Mouse (Mus musculus) frontal cortex, adult (tissue): ENCODE results near the gene Fam214b.

Experiments used
- ATAC-seq: cut with Nextera tagmentation; 2 replicates; pipeline ENCODE4 v1.9.2; 2017; ENCODE audit warnings: mild to moderate bottlenecking, moderate library complexity, mixed read lengths; ENCODE audit not compliant: low TSS enrichment

The Fam214b gene

GRCm38 (mm10) chr4:43045659-43046302 lies at the start of gene Fam214b:
TSS of gene Fam214b (minus strand) at chr4:43046220.
- ATAC-seq: peak; percentile 82

GRCm38 (mm10) chr4:43091183-43091582 lies 45.2 kb upstream of the Fam214b start:
- ATAC-seq: no peak

GRCm38 (mm10) chr4:43089950-43090349 lies 43.9 kb upstream of the Fam214b start:
- no peak for ATAC-seq

DNA sequence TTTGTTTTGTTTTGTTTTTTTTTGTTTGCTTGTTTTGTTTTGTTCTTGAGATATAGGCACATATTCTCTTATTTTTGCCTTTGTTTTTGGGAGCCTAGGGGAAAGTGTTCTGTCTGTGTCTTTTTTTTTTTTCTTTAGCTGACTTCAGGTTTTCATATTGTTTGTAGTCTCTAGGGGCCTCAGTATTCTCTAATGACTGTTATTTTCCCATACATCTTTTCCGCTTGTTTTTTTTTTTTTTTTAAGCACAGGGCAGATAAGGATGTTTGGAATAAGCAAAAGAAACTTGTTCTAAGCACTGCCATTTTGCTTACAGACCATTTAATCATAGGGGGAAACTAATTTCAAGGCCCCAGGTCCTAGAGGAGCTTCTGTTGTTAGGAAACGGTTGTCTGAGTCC lies 36.4 kb upstream of the Fam214b start:
- ATAC-seq: no peak

DNA sequence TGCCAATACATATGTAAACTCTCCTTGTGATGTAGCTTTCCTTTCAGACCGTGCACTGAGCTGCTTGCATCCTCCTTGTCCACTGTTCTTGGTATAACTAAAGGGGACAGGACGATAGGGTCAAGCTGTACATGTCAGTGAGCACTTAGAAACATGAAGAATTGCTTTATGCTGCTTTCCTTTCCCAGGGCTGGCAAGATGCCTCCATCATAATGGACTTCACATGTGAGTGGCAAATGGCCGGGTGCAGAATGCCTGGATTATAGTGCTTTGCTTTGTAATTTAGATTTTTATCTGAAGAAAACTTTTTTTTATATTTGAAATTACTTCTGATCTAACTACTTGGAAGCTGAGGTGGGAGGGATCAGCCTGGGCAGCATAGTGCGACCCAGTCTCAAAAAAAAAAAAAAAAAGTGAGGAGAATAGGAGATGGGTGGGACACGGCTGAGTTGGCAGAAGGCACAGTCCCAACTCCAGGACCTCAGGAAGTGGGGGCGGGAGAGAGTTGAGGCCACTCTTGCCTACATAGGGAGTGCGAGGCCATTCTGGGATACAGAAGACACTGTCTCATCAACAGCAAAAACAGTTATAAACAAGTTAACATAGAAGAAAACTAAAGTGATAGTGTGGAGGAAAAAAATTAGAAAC lies 32.2 kb upstream of the Fam214b start:
- ATAC-seq: no peak

- no peak for ATAC-seq
These were observed 28.9 kb upstream of the Fam214b start for GRCm38 (mm10) chr4:43074923-43075322.

- ATAC-seq: no peak
These were observed 19.5 kb upstream of the Fam214b start for GRCm38 (mm10) chr4:43065471-43065870.

DNA sequence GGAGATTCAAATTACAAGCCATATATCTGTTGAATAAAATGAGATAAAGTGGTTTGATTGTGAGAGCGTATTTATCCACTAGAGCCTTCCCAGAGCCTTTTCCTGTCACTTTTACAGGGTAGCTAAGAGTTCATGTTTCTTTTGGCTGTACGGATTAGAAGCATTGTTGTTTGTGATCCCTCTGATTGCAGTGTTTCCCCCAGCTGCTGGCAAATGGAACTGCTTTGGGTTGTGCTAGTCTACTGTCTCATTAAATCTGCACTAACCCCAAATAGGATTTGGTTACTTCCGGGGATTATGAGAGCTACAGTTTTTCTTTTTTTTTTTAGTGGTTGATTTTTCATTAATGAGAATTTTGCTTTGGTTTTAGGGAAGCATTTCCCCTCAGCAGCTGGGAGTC lies 14.3 kb upstream of the Fam214b start:
- no peak for ATAC-seq

GRCm38 (mm10) chr4:43059697-43060096 lies 13.7 kb upstream of the Fam214b start:
- no peak for ATAC-seq

GRCm38 (mm10) chr4:43058753-43059654 lies 13.0 kb upstream of the Fam214b start, which contains the start of gene Unc13b:
TSS of gene Unc13b (plus strand) at chr4:43058953.
- peak; percentile 98 for ATAC-seq

GRCm38 (mm10) chr4:43058392-43058752 lies 12.4 kb upstream of the Fam214b start:
- no peak for ATAC-seq

DNA sequence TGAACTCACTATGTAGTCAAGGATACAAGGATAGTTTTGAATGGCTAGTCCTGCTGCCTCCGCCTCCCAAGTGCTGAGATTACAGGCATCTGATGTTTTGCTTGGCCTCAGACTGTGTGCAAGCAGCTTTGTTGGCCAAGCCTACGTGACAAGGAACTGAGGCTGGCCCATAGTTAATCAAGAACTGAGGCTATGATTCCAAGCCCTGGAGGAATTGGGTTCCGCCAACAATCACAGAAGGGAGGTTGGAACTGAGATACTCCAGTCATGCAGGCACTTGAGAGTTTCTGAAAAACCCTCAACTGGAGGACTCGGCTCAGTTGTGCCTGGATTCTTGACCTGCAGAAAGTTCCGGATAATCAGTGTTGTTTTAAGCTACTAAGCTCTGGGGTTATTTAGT lies 11.6 kb upstream of the Fam214b start:
- no peak for ATAC-seq

DNA sequence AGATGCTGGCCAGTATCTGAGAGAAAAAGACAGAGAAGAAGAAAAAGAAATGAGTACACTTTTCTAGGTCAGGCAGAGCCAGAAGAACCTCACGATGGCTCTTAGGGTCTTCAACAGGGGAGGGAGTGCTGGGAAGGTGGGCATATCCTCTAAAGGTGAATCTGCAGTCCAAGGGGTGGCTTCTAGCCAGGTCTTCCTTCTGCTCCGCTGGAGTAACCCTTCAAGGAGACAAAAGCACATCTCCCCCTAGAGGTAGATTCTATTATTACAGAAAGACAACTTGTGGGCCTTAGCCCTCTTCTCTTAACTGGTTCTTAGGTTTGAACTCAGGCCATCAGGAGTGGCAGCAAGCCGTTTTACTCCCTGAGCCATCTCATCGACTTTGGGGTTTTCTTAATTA lies 6.6 kb upstream of the Fam214b start:
- peak; percentile 77; the same call in 1 of the 2 replicates for ATAC-seq

DNA sequence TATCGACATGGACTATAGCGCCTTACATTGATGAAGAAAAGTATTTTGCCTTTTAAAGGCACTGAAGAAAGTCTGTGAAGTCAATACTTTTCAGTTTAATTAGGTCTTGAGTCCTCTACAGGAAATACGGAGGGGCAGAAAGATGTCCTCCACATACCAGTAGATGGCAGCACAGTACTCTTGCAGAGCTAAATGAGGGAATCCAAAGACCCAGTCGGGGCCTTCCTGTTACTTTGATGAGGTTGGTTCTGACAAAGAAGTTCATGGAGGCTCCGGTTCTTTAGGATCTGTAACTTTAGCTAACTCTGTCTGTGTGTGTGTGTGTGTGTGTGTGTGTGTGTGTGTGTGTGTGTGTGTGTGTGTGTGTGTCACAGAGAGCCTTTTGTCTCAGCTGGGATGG lies 1.2 kb upstream of the Fam214b start:
- ATAC-seq: peak; percentile 38; the same call in 1 of the 2 replicates

GRCm38 (mm10) chr4:43046607-43047006 lies 587 bp upstream of the Fam214b start:
- ATAC-seq: no peak

- ATAC-seq: no peak
These were observed 748 bp downstream of the Fam214b start for GRCm38 (mm10) chr4:43045285-43045658.

DNA sequence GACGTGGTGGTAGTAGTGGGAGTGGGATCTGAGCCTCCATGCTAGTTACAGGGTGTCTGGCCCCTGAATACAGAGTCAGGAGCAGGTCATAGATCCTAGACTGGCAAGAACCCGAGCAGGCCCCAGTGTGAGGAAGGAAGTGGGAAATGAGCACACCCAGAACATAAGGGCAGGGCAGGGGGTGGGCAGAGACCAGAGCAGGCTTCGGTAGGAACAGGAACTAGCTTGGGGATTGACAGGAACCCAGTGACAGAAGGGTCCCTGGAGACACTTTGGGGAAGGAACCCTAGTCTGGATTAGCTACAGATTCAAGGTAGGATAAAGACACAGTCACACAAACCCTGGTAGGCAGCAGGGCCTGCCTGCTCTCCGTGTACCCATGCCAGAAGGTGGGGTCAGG lies 1.3 kb downstream of the Fam214b start:
- no peak for ATAC-seq

DNA sequence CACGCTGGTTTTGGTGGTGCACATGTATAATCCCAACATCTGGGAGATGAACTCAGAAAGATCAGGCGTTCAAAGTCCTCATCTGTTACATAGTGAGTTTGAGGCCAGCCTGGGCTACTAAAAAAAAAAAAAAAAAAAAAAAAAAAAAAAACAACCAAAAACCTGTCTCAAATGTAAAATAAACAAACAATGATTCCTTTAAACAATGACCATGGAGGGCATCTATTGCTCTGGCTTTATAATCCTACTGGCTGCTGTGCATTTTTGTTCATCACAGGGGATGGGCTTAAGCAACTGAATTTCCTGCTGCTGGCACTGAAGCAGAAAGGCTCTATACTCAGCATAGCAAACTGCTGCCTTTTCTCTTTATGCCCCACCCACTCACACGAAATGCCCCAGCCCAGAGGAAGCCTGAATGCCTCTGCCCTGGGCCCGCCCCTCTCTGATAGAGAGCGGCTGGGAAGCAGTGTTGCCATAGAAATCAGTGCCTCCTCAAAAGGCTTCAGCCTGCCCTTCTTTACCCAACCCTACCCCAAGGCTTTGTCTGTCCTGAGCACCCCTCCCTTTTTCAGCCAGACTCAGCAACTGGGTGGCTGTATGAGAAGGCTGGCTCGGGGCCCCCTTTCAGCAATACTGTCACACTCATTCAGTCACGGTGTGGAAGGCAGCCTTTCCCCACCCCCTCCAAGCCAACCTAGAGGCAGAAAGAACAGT lies 2.2 kb downstream of the Fam214b start:
- no peak for ATAC-seq

GRCm38 (mm10) chr4:43040881-43041547 lies 5.0 kb downstream of the Fam214b start:
- no peak for ATAC-seq

DNA sequence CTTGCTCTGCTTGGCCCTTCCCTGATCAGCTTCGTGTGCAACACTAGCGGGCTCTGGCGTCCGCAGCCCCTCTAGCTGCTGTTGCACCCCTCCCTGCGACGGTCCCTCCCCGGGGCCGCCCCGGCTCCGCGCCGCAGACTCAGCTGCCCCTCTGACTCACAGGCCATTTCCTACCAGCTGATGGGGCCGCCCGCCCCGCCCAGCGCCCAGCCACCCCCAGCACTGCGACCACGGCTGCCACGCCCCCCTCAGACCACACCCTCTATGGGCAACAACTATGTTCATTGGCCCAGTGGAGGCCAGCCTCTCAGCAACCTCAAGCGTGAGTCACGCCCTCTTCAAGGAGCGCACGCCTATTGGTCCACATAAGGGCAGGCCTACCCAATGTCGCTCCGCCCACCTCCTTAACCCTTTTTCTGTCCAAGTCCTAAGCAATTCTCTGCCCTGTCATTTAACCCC lies 5.9 kb downstream of the Fam214b start:
- ATAC-seq: peak; percentile 91

GRCm38 (mm10) chr4:43039609-43040008 lies 6.4 kb downstream of the Fam214b start:
- no peak for ATAC-seq
